Mouse (Mus musculus) lung, postnatal 14 days (tissue): ENCODE data around the gene Prickle1.

Experiments used
- DNase-seq: peaks from one replicate; pipeline ENCODE4 v3.0.0; 2021

The Prickle1 gene

GRCm38 (mm10) chr15:93538551-93539205 lies 57.0 kb downstream of the Prickle1 start:
- DNase-seq, result no peak

- DNase-seq, result no peak
Observed at GRCm38 (mm10) chr15:93537745-93538144, 57.9 kb downstream of the Prickle1 start.

GRCm38 (mm10) chr15:93536191-93536590 lies 59.5 kb downstream of the Prickle1 start:
- DNase-seq, result no peak

GRCm38 (mm10) chr15:93530703-93531032 lies 65.0 kb downstream of the Prickle1 start:
- no peak for DNase-seq

GRCm38 (mm10) chr15:93529831-93530702 lies 65.6 kb downstream of the Prickle1 start:
- DNase-seq, result peak; percentile 38

GRCm38 (mm10) chr15:93525305-93525917 lies 70.3 kb downstream of the Prickle1 start:
- peak; percentile 44 for DNase-seq

- no peak for DNase-seq
Observed at GRCm38 (mm10) chr15:93521787-93522180, 73.9 kb downstream of the Prickle1 start.

- DNase-seq, result no peak
Observed at GRCm38 (mm10) chr15:93521088-93521786, 74.5 kb downstream of the Prickle1 start.

GRCm38 (mm10) chr15:93519836-93520826 lies 75.6 kb downstream of the Prickle1 start:
- DNase-seq, result peak; percentile 25

- peak; percentile 93 for DNase-seq
Observed at GRCm38 (mm10) chr15:93518941-93519835, 76.5 kb downstream of the Prickle1 start.

GRCm38 (mm10) chr15:93518143-93518902 lies 77.4 kb downstream of the Prickle1 start:
- peak; percentile 76 for DNase-seq

GRCm38 (mm10) chr15:93517022-93517565 lies 78.6 kb downstream of the Prickle1 start:
- DNase-seq, result peak; percentile 57

- no peak for DNase-seq
Observed at GRCm38 (mm10) chr15:93515316-93515715, 80.4 kb downstream of the Prickle1 start.

GRCm38 (mm10) chr15:93513939-93514341 lies 81.8 kb downstream of the Prickle1 start:
- DNase-seq, result no peak

- DNase-seq, result no peak
Observed at GRCm38 (mm10) chr15:93512437-93512836, 83.3 kb downstream of the Prickle1 start.

- DNase-seq, result no peak
Observed at GRCm38 (mm10) chr15:93510690-93511336, 84.9 kb downstream of the Prickle1 start.

- DNase-seq, result no peak
Observed at GRCm38 (mm10) chr15:93504808-93505207, 90.9 kb downstream of the Prickle1 start.

- no peak for DNase-seq
Observed at GRCm38 (mm10) chr15:93503201-93503745, 92.4 kb downstream of the Prickle1 start.

- no peak for DNase-seq
Observed at GRCm38 (mm10) chr15:93502703-93503102, 93.0 kb downstream of the Prickle1 start.
